ENCODE assay signal across 8 mouse cellular contexts in genomic region chr10:122528973-122529703, GRCm38 (mm10).
DNase-seq lines count a peak whose midpoint lies in the region; ATAC-seq and TF ChIP-seq lines count a peak whose summit lies in the region.

No protein-coding gene starts in this region.

- H3K36me3 ChIP-seq in kidney, postnatal 0 days (ENCODE audit: insufficient read depth, low read length), result no peaks in the 10 kb centered on the region
- H3K36me3 ChIP-seq in kidney, embryonic 15.5 days, result no peaks in the 10 kb centered on the region

- H3K4me2 ChIP-seq in kidney, postnatal 0 days (ENCODE audit: low read length), result no peak overlapping the region
- H3K4me2 ChIP-seq in kidney, embryonic 15.5 days, result no peak overlapping the region

- no peak overlapping the region for H3K9ac ChIP-seq in kidney, postnatal 0 days (ENCODE audit: low read depth, low read length)
- no peak overlapping the region for H3K9ac ChIP-seq in kidney, embryonic 15.5 days

- H3K4me1 ChIP-seq in kidney, postnatal 0 days (replicated peaks; ENCODE audit: insufficient read depth, low read length), result no peaks in the 10 kb centered on the region
- no peaks in the 10 kb centered on the region for H3K4me1 ChIP-seq in kidney, embryonic 15.5 days

- no peaks in the 10 kb centered on the region for H3K9me3 ChIP-seq in kidney, postnatal 0 days (replicated peaks; ENCODE audit: low read length)
- H3K9me3 ChIP-seq in kidney, embryonic 15.5 days (replicated peaks), result no peaks in the 10 kb centered on the region

- no peaks in the 10 kb centered on the region for H3K27me3 ChIP-seq in kidney, postnatal 0 days (ENCODE audit: insufficient read depth, low read length)
- no peaks in the 10 kb centered on the region for H3K27me3 ChIP-seq in kidney, embryonic 15.5 days

- ATAC-seq in kidney, postnatal 0 days (replicated peaks; ENCODE audit: low FRiP score, low read depth), result no peak
- ATAC-seq in kidney, embryonic 15.5 days (replicated peaks; ENCODE audit: low FRiP score), result no peak
- ATAC-seq in megakaryocyte progenitor cell, adult 5-6 weeks (replicated peaks; ENCODE audit: poor library complexity), result peak; percentile 88

- peak; percentile 63 for DNase-seq in adrenal gland, postnatal 14 days
- DNase-seq in adrenal gland, adult 8-10 months, result no peak
- peak; percentile 84 for DNase-seq in kidney, postnatal 0 days (ENCODE audit: low spot score)
- DNase-seq in ES-CJ7 (ENCODE audit: low read depth, low spot score), result peak; percentile 53
- peak; percentile 76 for DNase-seq in embryo, embryonic 11 days
- DNase-seq in gastrocnemius, postnatal 36 days, result no peak

- intact Hi-C loops in gastrocnemius, postnatal 36 days (cut with DNase I), result loop anchor here (5.0 kb wide), 3 partner anchors 82 to 427 kb away; partner anchors contain the start of gene Avpr1a

- 30% methylated on average over 4 of the region's 4 CpGs for WGBS in kidney, postnatal 0 days
- 33% methylated on average over 4 of the region's 4 CpGs for WGBS in kidney, embryonic 15.5 days

- no peak overlapping the region for H3K27ac ChIP-seq in kidney, postnatal 0 days
- no peak overlapping the region for H3K27ac ChIP-seq in kidney, embryonic 15.5 days

- peak; percentile 97 for TF ChIP-seq CTCF in kidney, postnatal 0 days (IDR thresholded peaks at IDR 0.05; ENCODE audit: low read depth)

- H3K4me3 ChIP-seq in kidney, postnatal 0 days (replicated peaks; ENCODE audit: low read depth, low read length), result no peak overlapping the region
- no peak overlapping the region for H3K4me3 ChIP-seq in kidney, embryonic 15.5 days (replicated peaks)

Comparison
In these comparisons a context has a peak if more than half of its experiments do, and no peak if none do; other contexts are left out.
1. DNase-seq: peak in adrenal gland, postnatal 14 days (single experiment), kidney, postnatal 0 days (single experiment), ES-CJ7 (single experiment) and embryo, embryonic 11 days (single experiment); none in adrenal gland, adult 8-10 months (single experiment) and gastrocnemius, postnatal 36 days (0 of 2).